ENCODE assay signal across 15 mouse cellular contexts in genomic region chr8:120699565-120699964, GRCm38 (mm10). TPM values are rescaled to one million over a fixed set of nuclear protein-coding genes. Genes with fewer than 3 reads are reported as not detected.
DNase-seq lines count a peak whose midpoint lies in the region; ATAC-seq and TF ChIP-seq lines count a peak whose summit lies in the region.
"Had no signal": no experiment of that assay in that cellular context is flagged by ENCODE, and none has a peak within 500 bp of the region (broad histone marks: within the 10 kb centered on the region; RNA-seq: fewer than 3 reads in every experiment).

No protein-coding gene starts in this region.

- H3K27ac ChIP-seq in heart, postnatal 0 days (ENCODE audit: low read depth), result peak overlapping the region; percentile 70
- peak overlapping the region; percentile 62 for H3K27ac ChIP-seq in lung, embryonic 16.5 days (ENCODE audit: low read length)
- peak overlapping the region; percentile 46; the same call in 1 of the 2 replicates for H3K27ac ChIP-seq in brown adipose tissue, adult 24 weeks (replicated peaks; ENCODE audit: low read depth, low read length)
- H3K27ac ChIP-seq in liver, embryonic 13.5 days, result peak overlapping the region; percentile 20; the same call in 1 of the 2 replicates

- TF ChIP-seq CTCF in heart, postnatal 0 days (IDR thresholded peaks at IDR 0.05; ENCODE audit: low read depth), result no peak
- no peak for TF ChIP-seq CTCF in lung, adult 2 months (IDR thresholded peaks at IDR 0.05; ENCODE audit: insufficient read depth, low read length)

- H3K27me3 ChIP-seq in heart, postnatal 0 days (ENCODE audit: control insufficient read depth, insufficient read depth, low read length), result peaks cover 6% of the 10 kb centered on the region; the same call in 1 of the 2 replicates
- peaks cover 2% of the 10 kb centered on the region; the same call in 1 of the 2 replicates for H3K27me3 ChIP-seq in lung, embryonic 16.5 days (ENCODE audit: control insufficient read depth, insufficient read depth, low read depth, low read length)
- peaks cover 4% of the 10 kb centered on the region; the same call in 1 of the 2 replicates for H3K27me3 ChIP-seq in liver, embryonic 13.5 days

- no peaks in the 10 kb centered on the region for H3K9me3 ChIP-seq in heart, postnatal 0 days (replicated peaks; ENCODE audit: control insufficient read depth, low read length)
- H3K9me3 ChIP-seq in lung, embryonic 16.5 days (ENCODE audit: control insufficient read depth, low read length), result no peaks in the 10 kb centered on the region
- no peaks in the 10 kb centered on the region for H3K9me3 ChIP-seq in liver, embryonic 13.5 days (replicated peaks)

- H3K4me2 ChIP-seq in heart, postnatal 0 days (ENCODE audit: low read depth, low read length), result no peak overlapping the region
- no peak overlapping the region for H3K4me2 ChIP-seq in lung, embryonic 16.5 days (ENCODE audit: low read depth, low read length)
- H3K4me2 ChIP-seq in liver, embryonic 13.5 days, result no peak overlapping the region

- DNase-seq in heart, postnatal 0 days (ENCODE audit: low spot score), result peak; percentile 50
- DNase-seq in heart, adult 9 months (ENCODE audit: low spot score in 2 of 2), result no peak
- DNase-seq in lung, adult 2 months, result no peak
- DNase-seq in liver, embryonic 13.5 days, result no peak
- DNase-seq in right cerebral cortex, postnatal 25 days, result no peak
- no peak for DNase-seq in adrenal gland, adult 2 months
- DNase-seq: cerebellum, adult 9-11 months; layer of hippocampus, postnatal 36 days had no signal

- peaks cover 7% of the 10 kb centered on the region; the same call in 1 of the 2 replicates for H3K4me1 ChIP-seq in heart, postnatal 0 days (ENCODE audit: control insufficient read depth, insufficient read depth)
- peaks cover 31% of the 10 kb centered on the region for H3K4me1 ChIP-seq in lung, embryonic 16.5 days (replicated peaks; ENCODE audit: control insufficient read depth, insufficient read depth, low read length)
- H3K4me1 ChIP-seq in lung, adult 2 months (ENCODE audit: control insufficient read depth, insufficient read depth, low read length), result peaks cover 10% of the 10 kb centered on the region
- peaks cover 16% of the 10 kb centered on the region for H3K4me1 ChIP-seq in brown adipose tissue, adult 24 weeks (ENCODE audit: control insufficient read depth, insufficient read depth, insufficient read length, low read length)
- peaks cover 28% of the 10 kb centered on the region for H3K4me1 ChIP-seq in liver, embryonic 13.5 days (replicated peaks)

- 49% methylated on average over 2 of the region's 2 CpGs for WGBS in heart, postnatal 0 days
- WGBS in lung, embryonic 16.5 days, result 47% methylated on average over 2 of the region's 2 CpGs
- 34% methylated on average over 2 of the region's 2 CpGs for WGBS in lung, adult 2 months
- 24% methylated on average over 2 of the region's 2 CpGs for WGBS in liver, embryonic 13.5 days (ENCODE audit: insufficient replicate concordance)

- 0 out of 2 replicates have a peak, but pooled peaks have one; percentile 22 for ATAC-seq in heart, postnatal 0 days (ENCODE audit: insufficient read depth, low read depth)
- no peak for ATAC-seq in lung, embryonic 16.5 days (ENCODE audit: low read depth)
- ATAC-seq in liver, embryonic 13.5 days (ENCODE audit: low read depth), result no peak
- ATAC-seq: hindbrain, embryonic 16.5 days had no signal

- no peaks in the 10 kb centered on the region for H3K36me3 ChIP-seq in heart, postnatal 0 days (replicated peaks; ENCODE audit: control insufficient read depth, insufficient read depth, low read length)
- no peaks in the 10 kb centered on the region for H3K36me3 ChIP-seq in lung, embryonic 16.5 days (ENCODE audit: control insufficient read depth, insufficient read depth, low read length)
- H3K36me3 ChIP-seq in liver, embryonic 13.5 days, result no peaks in the 10 kb centered on the region

- TF ChIP-seq EP300 in heart, postnatal 0 days (IDR thresholded peaks at IDR 0.05; ENCODE audit: low read depth), result no peak

- no peak overlapping the region for H3K4me3 ChIP-seq in heart, postnatal 0 days (ENCODE audit: low read depth, low read length)
- H3K4me3 ChIP-seq in lung, embryonic 16.5 days (ENCODE audit: low read length), result no peak overlapping the region
- H3K4me3 ChIP-seq in lung, adult 2 months (replicated peaks; ENCODE audit: extremely low read depth, low read depth, low read length), result no peak overlapping the region
- H3K4me3 ChIP-seq in brown adipose tissue, adult 24 weeks (ENCODE audit: insufficient read depth, low read depth, low read length), result no peak overlapping the region
- H3K4me3 ChIP-seq in liver, embryonic 13.5 days (replicated peaks), result no peak overlapping the region

- TF ChIP-seq POLR2A in lung, adult 2 months (IDR thresholded peaks at IDR 0.05; ENCODE audit: borderline replicate concordance, extremely low read depth, low read depth, low read length), result no peak

- H3K9ac ChIP-seq in heart, postnatal 0 days (replicated peaks; ENCODE audit: low read depth, low read length), result no peak overlapping the region
- H3K9ac ChIP-seq in lung, embryonic 16.5 days (ENCODE audit: low read length), result no peak overlapping the region
- no peak overlapping the region for H3K9ac ChIP-seq in liver, embryonic 13.5 days

RNA-seq across cellular contexts. Expression of gene Emc8, which starts 31.2 kb away (rescaled TPM):
- 45.4 and 110 TPM in 2 replicates for total RNA-seq in heart, postnatal 0 days (2014; rRNA removed; ENCODE audit: low replicate concordance)
- polyA plus RNA-seq in heart, postnatal 0 days (2015; fragmentation: Nextera tagmentation; extraction: Ambion mirVana), result 127 and 134 TPM in 2 replicates
- 237 and 248 TPM in 2 replicates for polyA plus RNA-seq in lung, embryonic 16.5 days (2015; fragmentation: Nextera tagmentation; extraction: Ambion mirVana)
- 56.8 and 71.2 TPM in 2 replicates for polyA plus RNA-seq in lung, adult 2 months (2012; rRNA removed)
- 78.9 and 99.3 TPM in 2 replicates for polyA plus RNA-seq in brown adipose tissue, adult 24 weeks (2012; ENCODE audit: insufficient read depth, insufficient read length, missing spikeins)
- 156 and 163 TPM in 2 replicates for polyA plus RNA-seq in liver, embryonic 13.5 days (2015; fragmentation: Nextera tagmentation; extraction: Ambion mirVana)
- total RNA-seq in adrenal gland, adult 2 months (2021), result 100 to 1,000 TPM in 1 of 2 experiments, 10 to 100 TPM in 1; 73.1 to 136 TPM
- polyA plus RNA-seq in adrenal gland, adult 2 months (2012; rRNA removed), result 145 and 176 TPM in 2 replicates

RNA-seq across cellular contexts. Expression of gene Cox4i1, which starts 31.5 kb away (rescaled TPM):
- total RNA-seq in heart, postnatal 0 days (2014; rRNA removed; ENCODE audit: low replicate concordance), result 1,751 and 2,021 TPM in 2 replicates
- 4,528 and 4,822 TPM in 2 replicates for polyA plus RNA-seq in heart, postnatal 0 days (2015; fragmentation: Nextera tagmentation; extraction: Ambion mirVana)
- 1,058 and 1,114 TPM in 2 replicates for polyA plus RNA-seq in lung, embryonic 16.5 days (2015; fragmentation: Nextera tagmentation; extraction: Ambion mirVana)
- polyA plus RNA-seq in lung, adult 2 months (2012; rRNA removed), result 606 and 728 TPM in 2 replicates
- 3,967 and 4,844 TPM in 2 replicates for polyA plus RNA-seq in brown adipose tissue, adult 24 weeks (2012; ENCODE audit: insufficient read depth, insufficient read length, missing spikeins)
- 800 and 812 TPM in 2 replicates for polyA plus RNA-seq in liver, embryonic 13.5 days (2015; fragmentation: Nextera tagmentation; extraction: Ambion mirVana)
- 1,000 to 10,000 TPM; 1,249 to 1,840 TPM for total RNA-seq in adrenal gland, adult 2 months (2021)
- polyA plus RNA-seq in adrenal gland, adult 2 months (2012; rRNA removed), result 508 and 556 TPM in 2 replicates

RNA-seq across cellular contexts. Expression of gene Gm27021, which starts 31.7 kb away (rescaled TPM):
- total RNA-seq in heart, postnatal 0 days (2014; rRNA removed; ENCODE audit: low replicate concordance), result 1.1 TPM in 1 of 2 replicates, not detected in the other
- 0.63 and 5.4 TPM in 2 replicates for polyA plus RNA-seq in heart, postnatal 0 days (2015; fragmentation: Nextera tagmentation; extraction: Ambion mirVana)
- polyA plus RNA-seq in lung, embryonic 16.5 days (2015; fragmentation: Nextera tagmentation; extraction: Ambion mirVana), result 2.5 and 3.2 TPM in 2 replicates
- 0.92 and 1.3 TPM in 2 replicates for polyA plus RNA-seq in lung, adult 2 months (2012; rRNA removed)
- polyA plus RNA-seq in brown adipose tissue, adult 24 weeks (2012; ENCODE audit: insufficient read depth, insufficient read length, missing spikeins), result not detected in 2 replicates
- 0.38 and 1.3 TPM in 2 replicates for polyA plus RNA-seq in liver, embryonic 13.5 days (2015; fragmentation: Nextera tagmentation; extraction: Ambion mirVana)
- total RNA-seq in adrenal gland, adult 2 months (2021), result not detected
- 3.4 and 10.8 TPM in 2 replicates for polyA plus RNA-seq in adrenal gland, adult 2 months (2012; rRNA removed)
- total RNA-seq: adrenal gland, adult 18-20 months; granulocyte monocyte progenitor cell, adult 5-6 weeks; layer of hippocampus, postnatal 36 days; monocyte, adult 5-6 weeks; neutrophil, adult 5-6 weeks had no signal

RNA-seq across cellular contexts. Expression of gene Irf8, which starts 36.6 kb away (rescaled TPM):
- 13.9 and 15.2 TPM in 2 replicates for total RNA-seq in heart, postnatal 0 days (2014; rRNA removed; ENCODE audit: low replicate concordance)
- polyA plus RNA-seq in heart, postnatal 0 days (2015; fragmentation: Nextera tagmentation; extraction: Ambion mirVana), result 11.5 and 12.2 TPM in 2 replicates
- polyA plus RNA-seq in lung, embryonic 16.5 days (2015; fragmentation: Nextera tagmentation; extraction: Ambion mirVana), result 19.1 and 22.5 TPM in 2 replicates
- polyA plus RNA-seq in lung, adult 2 months (2012; rRNA removed), result 38.6 and 44.7 TPM in 2 replicates
- polyA plus RNA-seq in brown adipose tissue, adult 24 weeks (2012; ENCODE audit: insufficient read depth, insufficient read length, missing spikeins), result 2.3 and 4.2 TPM in 2 replicates
- 11.6 and 12.1 TPM in 2 replicates for polyA plus RNA-seq in liver, embryonic 13.5 days (2015; fragmentation: Nextera tagmentation; extraction: Ambion mirVana)
- 10 to 100 TPM; 11.9 to 41.9 TPM for total RNA-seq in adrenal gland, adult 2 months (2021)
- polyA plus RNA-seq in adrenal gland, adult 2 months (2012; rRNA removed), result 49.1 and 74.7 TPM in 2 replicates

RNA-seq across cellular contexts. Expression of gene 1190005I06Rik, which starts 52.1 kb away (rescaled TPM):
- 0.80 and 1.9 TPM in 2 replicates for total RNA-seq in heart, postnatal 0 days (2014; rRNA removed; ENCODE audit: low replicate concordance)
- polyA plus RNA-seq in heart, postnatal 0 days (2015; fragmentation: Nextera tagmentation; extraction: Ambion mirVana), result 9.3 and 9.7 TPM in 2 replicates
- 4.5 and 5.4 TPM in 2 replicates for polyA plus RNA-seq in lung, embryonic 16.5 days (2015; fragmentation: Nextera tagmentation; extraction: Ambion mirVana)
- polyA plus RNA-seq in lung, adult 2 months (2012; rRNA removed), result 2.4 and 6.2 TPM in 2 replicates
- polyA plus RNA-seq in brown adipose tissue, adult 24 weeks (2012; ENCODE audit: insufficient read depth, insufficient read length, missing spikeins), result 49.2 and 62.6 TPM in 2 replicates
- polyA plus RNA-seq in liver, embryonic 13.5 days (2015; fragmentation: Nextera tagmentation; extraction: Ambion mirVana), result 0.89 and 1.2 TPM in 2 replicates
- 10 to 100 TPM in 1 of 2 experiments, 1 to 10 TPM in 1; 7.2 to 27.6 TPM for total RNA-seq in adrenal gland, adult 2 months (2021)
- 14.9 and 33.6 TPM in 2 replicates for polyA plus RNA-seq in adrenal gland, adult 2 months (2012; rRNA removed)
- total RNA-seq: granulocyte monocyte progenitor cell, adult 5-6 weeks; monocyte, adult 5-6 weeks; neutrophil, adult 5-6 weeks had no signal

Comparison
In these comparisons a context has a peak if more than half of its experiments do, and no peak if none do; other contexts are left out.
1. H3K27ac ChIP-seq: peak in every context shown above with its lines; median percentile 70 in heart, postnatal 0 days; 62 in lung, embryonic 16.5 days; 46 in brown adipose tissue, adult 24 weeks; 20 in liver, embryonic 13.5 days.